9 mouse cellular contexts compared by ENCODE assay signal in genomic region chr17:10449800-10450299, GRCm38 (mm10).
DNase-seq lines count a peak whose midpoint lies in the region; ATAC-seq and TF ChIP-seq lines count a peak whose summit lies in the region.
"Had no signal": no experiment of that assay in that cellular context is flagged by ENCODE, and none has a peak within 500 bp of the region (broad histone marks: within the 10 kb centered on the region; RNA-seq: fewer than 3 reads in every experiment).

No protein-coding gene starts in this region.

- WGBS in embryonic facial prominence, embryonic 11.5 days = 72% methylated on average over 14 of the region's 14 CpGs
- WGBS in heart, embryonic 14.5 days = 35% methylated on average over 14 of the region's 14 CpGs
- WGBS in limb, embryonic 14.5 days = 68% methylated on average over 14 of the region's 14 CpGs
- WGBS in stomach, postnatal 0 days = 73% methylated on average over 14 of the region's 14 CpGs

- no peaks in the 10 kb centered on the region for H3K9me3 ChIP-seq in embryonic facial prominence, embryonic 11.5 days (replicated peaks; ENCODE audit: control insufficient read depth, low read length)
- H3K9me3 ChIP-seq in heart, embryonic 14.5 days (ENCODE audit: control insufficient read depth, low read length) = no peaks in the 10 kb centered on the region
- H3K9me3 ChIP-seq in limb, embryonic 14.5 days (ENCODE audit: control insufficient read depth, low read length) = no peaks in the 10 kb centered on the region
- no peaks in the 10 kb centered on the region for H3K9me3 ChIP-seq in stomach, postnatal 0 days (ENCODE audit: control insufficient read depth, low read length)

- no peak overlapping the region for H3K4me3 ChIP-seq in embryonic facial prominence, embryonic 11.5 days (ENCODE audit: low read depth, low read length)
- no peak overlapping the region for H3K4me3 ChIP-seq in heart, embryonic 14.5 days (ENCODE audit: control insufficient read depth in 1 of 2, insufficient read depth in 1 of 2, low read depth in 1 of 2, low read length in 2 of 2)
- H3K4me3 ChIP-seq in limb, embryonic 14.5 days (replicated peaks; ENCODE audit: low read length) = no peak overlapping the region
- no peak overlapping the region for H3K4me3 ChIP-seq in stomach, postnatal 0 days (ENCODE audit: low read depth, low read length)

- DNase-seq in kidney, adult 11 months = peak; percentile 16
- no peak for DNase-seq in kidney, postnatal 36 days
- peak; percentile 26 for DNase-seq in embryonic facial prominence, embryonic 11.5 days (ENCODE audit: low spot score)
- DNase-seq in limb, embryonic 14.5 days (ENCODE audit: low spot score) = peak; percentile 58
- no peak for DNase-seq in thymus, postnatal 36 days
- DNase-seq in urinary bladder, adult 18-20 months (ENCODE audit: low spot score in 2 of 2) = no peak
- DNase-seq in stomach, postnatal 0 days (ENCODE audit: low spot score) = no peak
- DNase-seq: liver had no signal

- H3K4me2 ChIP-seq in embryonic facial prominence, embryonic 11.5 days (ENCODE audit: low read depth, low read length) = no peak overlapping the region
- H3K4me2 ChIP-seq in heart, embryonic 14.5 days (ENCODE audit: low read length) = peak overlapping the region; percentile 21
- no peak overlapping the region for H3K4me2 ChIP-seq in limb, embryonic 14.5 days (replicated peaks; ENCODE audit: low read depth, low read length, severe bottlenecking)
- no peak overlapping the region for H3K4me2 ChIP-seq in stomach, postnatal 0 days (replicated peaks; ENCODE audit: low read depth)

- TF ChIP-seq EP300 in stomach, postnatal 0 days (optimal IDR thresholded peaks at IDR 0.05) = no peak

- H3K27me3 ChIP-seq in embryonic facial prominence, embryonic 11.5 days (ENCODE audit: control insufficient read depth, insufficient read depth, low read length) = no peaks in the 10 kb centered on the region
- no peaks in the 10 kb centered on the region for H3K27me3 ChIP-seq in heart, embryonic 14.5 days (ENCODE audit: control insufficient read depth, insufficient read depth, low read length)
- H3K27me3 ChIP-seq in limb, embryonic 14.5 days (ENCODE audit: control insufficient read depth, insufficient read depth, low read length) = no peaks in the 10 kb centered on the region
- H3K27me3 ChIP-seq in stomach, postnatal 0 days (ENCODE audit: control insufficient read depth, insufficient read depth, low read length) = no peaks in the 10 kb centered on the region

- no peak; the same call in 1 of the 2 replicates for ATAC-seq in embryonic facial prominence, embryonic 11.5 days (replicated peaks; ENCODE audit: insufficient number of reproducible peaks, low FRiP score, low TSS enrichment, low read depth)
- ATAC-seq in heart, embryonic 14.5 days (ENCODE audit: insufficient number of reproducible peaks, insufficient read depth, low FRiP score, low read depth) = peak; percentile 58; the same call in 1 of the 2 replicates
- 0 out of 2 replicates have a peak, but pooled peaks have one; percentile 45 for ATAC-seq in limb, embryonic 14.5 days (ENCODE audit: low FRiP score, low read depth)
- no peak for ATAC-seq in stomach, postnatal 0 days (ENCODE audit: low FRiP score, low TSS enrichment)

- TF ChIP-seq CTCF in stomach, postnatal 0 days (IDR thresholded peaks at IDR 0.05; ENCODE audit: low read depth) = no peak

- no peak for TF ChIP-seq POLR2A in limb, embryonic 14.5 days (IDR thresholded peaks at IDR 0.05; ENCODE audit: borderline replicate concordance, extremely low read depth, insufficient read depth, insufficient read length)

- no peak overlapping the region for H3K27ac ChIP-seq in embryonic facial prominence, embryonic 11.5 days (replicated peaks; ENCODE audit: low read depth, low read length)
- peak overlapping the region; percentile 60 to 87 for H3K27ac ChIP-seq in heart, embryonic 14.5 days (replicated peaks in 1 of 2; ENCODE audit: control insufficient read depth in 1 of 2, insufficient read depth in 1 of 2, low read depth in 2 of 2, low read length in 2 of 2)
- H3K27ac ChIP-seq in limb, embryonic 14.5 days (replicated peaks; ENCODE audit: low read depth, low read length) = no peak overlapping the region
- no peak overlapping the region for H3K27ac ChIP-seq in stomach, postnatal 0 days (replicated peaks)

- no peak overlapping the region for H3K9ac ChIP-seq in embryonic facial prominence, embryonic 11.5 days (replicated peaks; ENCODE audit: low read length)
- H3K9ac ChIP-seq in heart, embryonic 14.5 days (ENCODE audit: low read length) = peak overlapping the region; percentile 48
- no peak overlapping the region for H3K9ac ChIP-seq in limb, embryonic 14.5 days (ENCODE audit: low read depth, low read length, severe bottlenecking)
- no peak overlapping the region for H3K9ac ChIP-seq in stomach, postnatal 0 days (ENCODE audit: low read length)

- H3K36me3 ChIP-seq in embryonic facial prominence, embryonic 11.5 days (replicated peaks; ENCODE audit: control insufficient read depth, insufficient read depth, low read depth, low read length) = no peaks in the 10 kb centered on the region
- no peaks in the 10 kb centered on the region for H3K36me3 ChIP-seq in heart, embryonic 14.5 days (ENCODE audit: control insufficient read depth, insufficient read depth, low read length)
- no peaks in the 10 kb centered on the region for H3K36me3 ChIP-seq in limb, embryonic 14.5 days (ENCODE audit: control insufficient read depth, insufficient read depth, low read length)
- no peaks in the 10 kb centered on the region for H3K36me3 ChIP-seq in stomach, postnatal 0 days (ENCODE audit: control insufficient read depth, insufficient read depth, low read length)

- H3K4me1 ChIP-seq in embryonic facial prominence, embryonic 11.5 days (ENCODE audit: control insufficient read depth, insufficient read depth, low read length) = no peaks in the 10 kb centered on the region
- peaks cover 33 to 46% of the 10 kb centered on the region in 2 experiments for H3K4me1 ChIP-seq in heart, embryonic 14.5 days (ENCODE audit: control insufficient read depth in 2 of 2, insufficient read depth in 2 of 2, low read length in 2 of 2)
- no peaks in the 10 kb centered on the region for H3K4me1 ChIP-seq in limb, embryonic 14.5 days (ENCODE audit: control insufficient read depth, insufficient read depth, low read length)
- no peaks in the 10 kb centered on the region for H3K4me1 ChIP-seq in stomach, postnatal 0 days (replicated peaks; ENCODE audit: control insufficient read depth, insufficient read depth)

Comparison
In these comparisons a context has a peak if more than half of its experiments do, and no peak if none do; other contexts are left out.
1. DNase-seq: peak in kidney, adult 11 months (single experiment), embryonic facial prominence, embryonic 11.5 days (single experiment) and limb, embryonic 14.5 days (single experiment); none in kidney, postnatal 36 days (0 of 2), thymus, postnatal 36 days (0 of 2), urinary bladder, adult 18-20 months (0 of 2) and stomach, postnatal 0 days (single experiment).
2. ATAC-seq: peak in heart, embryonic 14.5 days (single experiment) and limb, embryonic 14.5 days (single experiment); none in embryonic facial prominence, embryonic 11.5 days (single experiment) and stomach, postnatal 0 days (single experiment).
3. H3K27ac ChIP-seq: peak in heart, embryonic 14.5 days (2 of 2); none in embryonic facial prominence, embryonic 11.5 days (single experiment), limb, embryonic 14.5 days (single experiment) and stomach, postnatal 0 days (single experiment).